Mouse (Mus musculus) brain, embryonic 14.5 days (tissue): ENCODE measurements around the gene Mum1.

Source experiments
- CTCF ChIP-seq: fragments of 200-500 bp; IDR thresholded peaks from 2 replicates; pipeline ENCODE4 v1.5.1; 2012; ENCODE audit warnings: inconsistent platforms, mild to moderate bottlenecking, moderate library complexity, borderline replicate concordance; ENCODE audit not compliant: insufficient read depth, insufficient read length; ENCODE audit errors: extremely low read depth
- POLR2A ChIP-seq: fragments of 200-500 bp; IDR thresholded peaks from 2 replicates; pipeline ENCODE4 v1.6.1; 2012; ENCODE audit warnings: mild to moderate bottlenecking, inconsistent platforms, borderline replicate concordance; ENCODE audit not compliant: poor library complexity, insufficient read depth, insufficient read length, severe bottlenecking; ENCODE audit errors: extremely low read depth

GRCm38 (mm10) chr10:80220676-80221075 is 5.6 kb upstream of the Mum1 start:
- TF ChIP-seq POLR2A = no peak
- no peak for TF ChIP-seq CTCF
